In the genomic region with DNA sequence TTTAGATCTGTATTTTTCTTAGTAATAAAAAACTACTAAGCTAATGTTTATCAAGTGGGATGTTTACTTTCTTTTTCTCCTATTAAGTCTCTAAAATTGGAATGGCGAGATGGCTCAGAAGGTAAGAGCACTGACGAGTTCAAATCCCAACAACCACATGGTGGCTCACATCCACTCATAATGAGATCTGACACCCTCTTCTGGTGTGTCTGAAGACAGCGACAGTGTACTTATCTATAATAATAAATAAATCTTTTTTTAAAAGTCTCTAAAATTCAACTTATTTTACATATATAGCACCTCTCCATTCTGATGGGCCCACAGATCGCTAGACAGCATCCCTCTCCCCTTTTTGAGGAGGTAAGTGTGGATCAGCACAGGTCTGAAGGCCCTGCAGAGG, we compare ENCODE assay signal across 11 mouse cellular contexts. TPM values are rescaled to one million over a fixed set of nuclear protein-coding genes. Genes with fewer than 3 reads are reported as not detected.
A peak's percentile ranks its signal among the peaks of the same experiment; 100 is the strongest.
DNase-seq lines count a peak whose midpoint lies in the region; ATAC-seq lines count a peak whose summit lies in the region.
"Had no signal": no experiment of that assay in that cellular context is flagged by ENCODE, and none has a peak within 500 bp of the region (broad histone marks: within the 10 kb centered on the region; RNA-seq: fewer than 3 reads in every experiment).

No protein-coding gene starts in this region.

- 68% methylated on average over 4 of the region's 4 CpGs for WGBS in heart, embryonic 10.5 days
- 69% methylated on average over 4 of the region's 4 CpGs for WGBS in neural tube, embryonic 12.5 days
- WGBS in liver, embryonic 12.5 days (ENCODE audit: insufficient replicate concordance), result 58% methylated on average over 4 of the region's 4 CpGs

- peak overlapping the region; percentile 69 for H3K4me3 ChIP-seq in heart, embryonic 10.5 days
- H3K4me3 ChIP-seq in neural tube, embryonic 12.5 days, result no peak overlapping the region
- H3K4me3 ChIP-seq in liver, embryonic 12.5 days, result peak overlapping the region; percentile 83; the same call in 1 of the 2 replicates

- no peaks in the 10 kb centered on the region for H3K9me3 ChIP-seq in heart, embryonic 10.5 days
- no peaks in the 10 kb centered on the region for H3K9me3 ChIP-seq in neural tube, embryonic 12.5 days
- H3K9me3 ChIP-seq in liver, embryonic 12.5 days (replicated peaks), result no peaks in the 10 kb centered on the region

- peaks cover 15% of the 10 kb centered on the region for H3K36me3 ChIP-seq in heart, embryonic 10.5 days
- H3K36me3 ChIP-seq in neural tube, embryonic 12.5 days, result no peaks in the 10 kb centered on the region; the same call in 1 of the 2 replicates
- peaks cover 11% of the 10 kb centered on the region; the same call in 1 of the 2 replicates for H3K36me3 ChIP-seq in liver, embryonic 12.5 days

- H3K27me3 ChIP-seq in heart, embryonic 10.5 days (ENCODE audit: insufficient read depth, poor library complexity, severe bottlenecking), result no peaks in the 10 kb centered on the region
- H3K27me3 ChIP-seq in neural tube, embryonic 12.5 days (replicated peaks), result no peaks in the 10 kb centered on the region
- no peaks in the 10 kb centered on the region for H3K27me3 ChIP-seq in liver, embryonic 12.5 days (replicated peaks)

- no peak overlapping the region for H3K27ac ChIP-seq in heart, embryonic 10.5 days
- no peak overlapping the region for H3K27ac ChIP-seq in neural tube, embryonic 12.5 days
- H3K27ac ChIP-seq in liver, embryonic 12.5 days, result no peak overlapping the region

- H3K4me2 ChIP-seq in neural tube, embryonic 12.5 days (replicated peaks), result peak overlapping the region; percentile 91
- peak overlapping the region; percentile 98 for H3K4me2 ChIP-seq in liver, embryonic 12.5 days

- DNase-seq in heart, embryonic 10.5 days (ENCODE audit: low spot score), result no peak
- no peak for DNase-seq in heart, adult 8-10 months (ENCODE audit: low spot score)
- DNase-seq in neural tube, embryonic 10.5 days (ENCODE audit: extremely low spot score, low spot score), result no peak
- DNase-seq in left cerebral cortex, adult 9 months (ENCODE audit: low spot score in 2 of 2), result no peak
- no peak for DNase-seq in gastrocnemius, postnatal 14 days
- DNase-seq: cerebellum, adult 11 months; thymus, adult 18-20 months had no signal

- H3K4me1 ChIP-seq in heart, embryonic 10.5 days, result peaks cover 31% of the 10 kb centered on the region
- peaks cover 23% of the 10 kb centered on the region for H3K4me1 ChIP-seq in neural tube, embryonic 12.5 days
- H3K4me1 ChIP-seq in liver, embryonic 12.5 days, result peaks cover 30% of the 10 kb centered on the region

- intact Hi-C loops in gastrocnemius, postnatal 14 days (cut with DNase I; ENCODE audit: low total_unique reads), result no loop called here

- H3K9ac ChIP-seq in neural tube, embryonic 12.5 days, result no peak overlapping the region
- H3K9ac ChIP-seq in liver, embryonic 12.5 days, result no peak overlapping the region

- ATAC-seq in neural tube, embryonic 12.5 days (ENCODE audit: low FRiP score, low read depth), result no peak
- ATAC-seq in liver, embryonic 12.5 days, result no peak
- ATAC-seq in monocyte, adult 5-6 weeks (replicated peaks; ENCODE audit: insufficient number of reproducible peaks, low FRiP score, low TSS enrichment, poor library complexity, severe bottlenecking), result no peak

RNA-seq across cellular contexts. Expression of gene Galns, which starts 1.1 kb away (rescaled TPM):
- 8.1 and 11.9 TPM in 2 replicates for polyA plus RNA-seq in heart, embryonic 10.5 days (2016; fragmentation: Nextera tagmentation; extraction: Ambion mirVana)
- 1 to 10 TPM; 3.5 to 5.2 (median 4.4) TPM for total RNA-seq in heart, adult 8-10 months (2022)
- 4.6 and 6.2 TPM in 2 replicates for polyA plus RNA-seq in neural tube, embryonic 12.5 days (2016; fragmentation: Nextera tagmentation; extraction: Ambion mirVana)
- 4.6 TPM in 2 replicates for polyA plus RNA-seq in liver, embryonic 12.5 days (2016; fragmentation: Nextera tagmentation; extraction: Ambion mirVana)
- 9.9 to 15.0 TPM (median 12.4 TPM) in 3 replicates for total RNA-seq in monocyte, adult 5-6 weeks (2017)
- 1 to 10 TPM; 2.9 to 3.6 TPM for total RNA-seq in gastrocnemius, postnatal 14 days (2021)

RNA-seq across cellular contexts. Expression of gene Trappc2l, which starts 1.2 kb away (rescaled TPM):
- polyA plus RNA-seq in heart, embryonic 10.5 days (2016; fragmentation: Nextera tagmentation; extraction: Ambion mirVana), result 52.9 and 67.4 TPM in 2 replicates
- 10 to 100 TPM; 62.8 to 66.2 (median 63.3) TPM for total RNA-seq in heart, adult 8-10 months (2022)
- polyA plus RNA-seq in neural tube, embryonic 12.5 days (2016; fragmentation: Nextera tagmentation; extraction: Ambion mirVana), result 65.6 and 69.7 TPM in 2 replicates
- 27.2 and 30.0 TPM in 2 replicates for polyA plus RNA-seq in liver, embryonic 12.5 days (2016; fragmentation: Nextera tagmentation; extraction: Ambion mirVana)
- 19.5 to 35.7 TPM (median 20.3 TPM) in 3 replicates for total RNA-seq in monocyte, adult 5-6 weeks (2017)
- 10 to 100 TPM; 47.5 TPM for total RNA-seq in gastrocnemius, postnatal 14 days (2021)

RNA-seq across cellular contexts. Expression of gene Pabpn1l, which starts 12.3 kb away (rescaled TPM):
- 0.19 TPM in 1 of 2 replicates, not detected in the other for polyA plus RNA-seq in heart, embryonic 10.5 days (2016; fragmentation: Nextera tagmentation; extraction: Ambion mirVana)
- under 1 TPM in 2 of 4 experiments, not detected in 2; 0.24 to 0.57 TPM for total RNA-seq in heart, adult 8-10 months (2022)
- polyA plus RNA-seq in neural tube, embryonic 12.5 days (2016; fragmentation: Nextera tagmentation; extraction: Ambion mirVana), result not detected in 2 replicates
- not detected in 2 replicates for polyA plus RNA-seq in liver, embryonic 12.5 days (2016; fragmentation: Nextera tagmentation; extraction: Ambion mirVana)
- total RNA-seq in monocyte, adult 5-6 weeks (2017), result not detected in 3 replicates
- total RNA-seq in gastrocnemius, postnatal 14 days (2021), result not detected
- polyA plus RNA-seq: neural tube, embryonic 11.5 days had no signal

RNA-seq across cellular contexts. Expression of gene Aprt, which starts 33.5 kb away (rescaled TPM):
- polyA plus RNA-seq in heart, embryonic 10.5 days (2016; fragmentation: Nextera tagmentation; extraction: Ambion mirVana), result 318 and 361 TPM in 2 replicates
- 10 to 100 TPM; 39.5 to 50.6 (median 44.3) TPM for total RNA-seq in heart, adult 8-10 months (2022)
- 182 and 194 TPM in 2 replicates for polyA plus RNA-seq in neural tube, embryonic 12.5 days (2016; fragmentation: Nextera tagmentation; extraction: Ambion mirVana)
- polyA plus RNA-seq in liver, embryonic 12.5 days (2016; fragmentation: Nextera tagmentation; extraction: Ambion mirVana), result 226 and 253 TPM in 2 replicates
- 30.5 to 53.3 TPM (median 49.7 TPM) in 3 replicates for total RNA-seq in monocyte, adult 5-6 weeks (2017)
- total RNA-seq in gastrocnemius, postnatal 14 days (2021), result 10 to 100 TPM; 40.1 to 44.1 TPM

RNA-seq across cellular contexts. Expression of gene Cdt1, which starts 42.4 kb away (rescaled TPM):
- 47.6 TPM in 2 replicates for polyA plus RNA-seq in heart, embryonic 10.5 days (2016; fragmentation: Nextera tagmentation; extraction: Ambion mirVana)
- 1 to 10 TPM; 1.9 to 2.4 (median 2.2) TPM for total RNA-seq in heart, adult 8-10 months (2022)
- 22.8 and 25.9 TPM in 2 replicates for polyA plus RNA-seq in neural tube, embryonic 12.5 days (2016; fragmentation: Nextera tagmentation; extraction: Ambion mirVana)
- polyA plus RNA-seq in liver, embryonic 12.5 days (2016; fragmentation: Nextera tagmentation; extraction: Ambion mirVana), result 65.7 and 66.8 TPM in 2 replicates
- total RNA-seq in monocyte, adult 5-6 weeks (2017), result 11.1 to 24.4 TPM (median 12.4 TPM) in 3 replicates
- 1 to 10 TPM; 1.8 to 3.0 TPM for total RNA-seq in gastrocnemius, postnatal 14 days (2021)
